Mouse (Mus musculus) liver, embryonic 16.5 days (tissue): Measurements from ENCODE around the gene Cd93. TPM values are rescaled to one million over a fixed set of nuclear protein-coding genes. Genes with fewer than 3 reads are reported as not detected.

Experiments
- ATAC-seq: fragments of 200-750 bp; cut with Nextera tagmentation; 2 replicates; pipeline ENCODE4 v1.8.0; 2017; ENCODE audit warnings: low read depth, mild to moderate bottlenecking, moderate number of reproducible peaks, moderate library complexity
- H3K27ac ChIP-seq: fragments of 300-500 bp; sonication (generic); 2 replicates; pipeline ENCODE4 v1.5.1; 2014; ENCODE audit warnings: mild to moderate bottlenecking, low read length
- H3K27me3 ChIP-seq: fragments of 300-500 bp; sonication (generic); 2 replicates; pipeline ENCODE4 v1.6.1; 2014; ENCODE audit warnings: low read depth, low read length, mixed read lengths; ENCODE audit not compliant: control insufficient read depth, insufficient read depth
- H3K36me3 ChIP-seq: fragments of 300-500 bp; sonication (generic); 2 replicates; pipeline ENCODE4 v1.6.1; 2014; ENCODE audit warnings: mild to moderate bottlenecking; ENCODE audit not compliant: control insufficient read depth, insufficient read depth
- H3K4me1 ChIP-seq: fragments of 300-500 bp; sonication (generic); 2 replicates; pipeline ENCODE4 v1.6.1; 2014; ENCODE audit warnings: low read depth, low read length, mixed read lengths; ENCODE audit not compliant: control insufficient read depth
- H3K4me2 ChIP-seq: fragments of 300-500 bp; sonication (generic); 2 replicates; pipeline ENCODE4 v1.6.1; 2014; ENCODE audit warnings: low read depth, low read length, mixed read lengths
- H3K4me3 ChIP-seq: fragments of 300-500 bp; sonication (generic); 2 replicates; pipeline ENCODE4 v1.5.1; 2014; ENCODE audit warnings: low read depth, mild to moderate bottlenecking, low read length
- H3K9ac ChIP-seq: fragments of 300-500 bp; sonication (generic); 2 replicates; pipeline ENCODE4 v1.6.1; 2014; ENCODE audit warnings: low read depth, low read length
- H3K9me3 ChIP-seq: fragments of 300-500 bp; sonication (generic); replicated peaks from 2 replicates; pipeline ENCODE4 v1.6.1; 2016; ENCODE audit warnings: low read length; ENCODE audit not compliant: control insufficient read depth
- WGBS: fragments of 180-500 bp; shearing (Covaris S2); extraction: QIAGEN DNeasy Blood & Tissue Kit; methylation state at CpG from one replicate; pipeline ENCODE4 v1.1.7; 2014; ENCODE audit not compliant: insufficient replicate concordance; 5-methylcytosine and 5-hydroxymethylcytosine counted together
- polyA plus RNA-seq: library from polyadenylated mRNA; unstranded; fragments of >200 nt; fragmentation: Nextera tagmentation; extraction: Ambion mirVana; gene quantifications from 2 replicates; pipeline ENCODE4 v1.2.1, GENCODE M21; 2015

Cd93 gene
- polyA plus RNA-seq, 1 experiment from 2014 or later: 2.5 TPM

- Histone ChIP-seq H3K9me3 (no peaks in the 10 kb centered on the region), H3K27me3 (peaks cover 24% of the 10 kb centered on the region), H3K4me1 (peaks cover 6% of the 10 kb centered on the region), H3K4me3 (no peak overlapping the region), H3K4me2 (no peak overlapping the region), H3K9ac (no peak overlapping the region), H3K27ac (no peak overlapping the region), H3K36me3 (no peaks in the 10 kb centered on the region)
- 52% methylated on average over 1 of the region's 1 CpGs for WGBS
- no peak for ATAC-seq
Measured at GRCm38 (mm10) chr2:148409821-148410220, 33.5 kb downstream of the Cd93 start.

GRCm38 (mm10) chr2:148409141-148409540 is 34.2 kb downstream of the Cd93 start:
- Histone ChIP-seq H3K4me1 (peaks cover 6% of the 10 kb centered on the region), H3K4me2 (0 out of 2 replicates have a peak overlapping the region, but pooled peaks have one; percentile 1), H3K9ac (no peak overlapping the region), H3K36me3 (no peaks in the 10 kb centered on the region), H3K27me3 (peaks cover 24% of the 10 kb centered on the region), H3K27ac (no peak overlapping the region), H3K4me3 (no peak overlapping the region), H3K9me3 (no peaks in the 10 kb centered on the region)
- peak; percentile 59; the same call in 1 of the 2 replicates for ATAC-seq
- 4% methylated on average over 9 of the region's 9 CpGs for WGBS

GRCm38 (mm10) chr2:148408761-148409120 is 34.6 kb downstream of the Cd93 start:
- H3K9me3 ChIP-seq: no peaks in the 10 kb centered on the region
- peaks cover 24% of the 10 kb centered on the region for H3K27me3 ChIP-seq
- H3K4me1 ChIP-seq: peaks cover 6% of the 10 kb centered on the region
- ATAC-seq: no peak
- no peaks in the 10 kb centered on the region for H3K36me3 ChIP-seq
- no peak overlapping the region; the same call in 1 of the 2 replicates for H3K4me3 ChIP-seq
- 7% methylated on average over 6 of the region's 6 CpGs for WGBS
- H3K27ac ChIP-seq: no peak overlapping the region
- no peak overlapping the region for H3K9ac ChIP-seq
- H3K4me2 ChIP-seq: peak overlapping the region; percentile 57; the same call in 1 of the 2 replicates

- under 1% methylated on average over 35 of the region's 35 CpGs for WGBS
- peak within 1 kb of the TSS; percentile 28; the same call in 1 of the 2 replicates for H3K9ac ChIP-seq
- peak within 1 kb of the TSS; percentile 50 for H3K4me3 ChIP-seq
- no peaks in the 10 kb centered on the region for H3K36me3 ChIP-seq
- H3K27me3 ChIP-seq: peaks cover 24% of the 10 kb centered on the region
- H3K9me3 ChIP-seq: no peaks in the 10 kb centered on the region
- peak; percentile 65 for ATAC-seq
- H3K4me2 ChIP-seq: peak within 1 kb of the TSS; percentile 57
- H3K27ac ChIP-seq: 0 out of 2 replicates have a peak within 1 kb of the TSS, but pooled peaks have one; percentile 24
- peaks cover 6% of the 10 kb centered on the region for H3K4me1 ChIP-seq
Measured at GRCm38 (mm10) chr2:148407870-148408760, 35.2 kb downstream of the Cd93 start, which contains the start of gene Thbd. Gene Thbd, minus strand, starts transcription at chr2:148408188.

GRCm38 (mm10) chr2:148406971-148407869 is 36.1 kb downstream of the Cd93 start:
- Histone ChIP-seq H3K4me2 (peak overlapping the region; percentile 57), H3K36me3 (no peaks in the 10 kb centered on the region), H3K4me1 (peaks cover 6% of the 10 kb centered on the region), H3K27me3 (peaks cover 24% of the 10 kb centered on the region), H3K9ac (peak overlapping the region; percentile 28; the same call in 1 of the 2 replicates), H3K9me3 (no peaks in the 10 kb centered on the region), H3K4me3 (peak overlapping the region; percentile 50), H3K27ac (0 out of 2 replicates have a peak overlapping the region, but pooled peaks have one; percentile 24)
- peak; percentile 24; the same call in 1 of the 2 replicates for ATAC-seq
- WGBS: 2% methylated on average over 55 of the region's 55 CpGs

DNA sequence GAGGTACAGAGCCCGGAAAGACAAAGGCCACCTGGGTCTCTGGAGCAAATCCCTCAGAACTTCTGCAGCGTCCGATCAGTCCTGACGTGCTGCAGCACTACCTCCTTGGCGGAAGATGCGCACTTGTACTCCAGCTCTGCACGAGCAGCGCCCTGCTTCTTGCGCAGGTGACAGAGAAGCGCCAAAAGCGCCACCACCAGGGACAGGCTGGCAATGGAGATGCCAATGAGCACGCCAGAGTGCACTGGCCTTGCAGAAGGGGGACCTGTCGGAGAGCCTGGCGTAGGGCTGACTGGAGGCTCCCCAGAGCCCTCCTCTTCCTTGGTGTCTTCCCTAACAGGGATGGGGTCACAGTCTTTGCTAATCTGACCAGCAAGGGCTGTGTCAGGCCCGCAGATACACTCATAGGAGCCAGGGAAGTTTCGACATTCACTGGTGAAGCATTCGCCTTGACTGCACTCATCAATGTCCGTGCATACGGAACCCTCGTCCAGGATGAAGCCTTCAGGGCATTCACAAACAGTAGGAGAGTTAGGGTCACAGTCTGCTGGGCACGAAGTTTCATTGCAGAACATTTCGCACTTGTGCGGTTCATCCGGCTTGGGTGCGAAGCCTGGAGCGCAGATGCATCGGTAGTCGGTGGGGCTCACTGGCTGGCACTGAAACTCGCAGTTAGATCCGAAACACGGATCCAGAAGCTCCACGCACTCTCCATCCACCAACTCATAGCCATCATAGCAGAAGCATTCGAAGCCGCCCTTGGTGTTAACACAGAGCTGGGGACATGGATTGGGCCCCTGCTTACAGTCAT is 37.0 kb downstream of the Cd93 start:
- Histone ChIP-seq H3K27ac (no peak overlapping the region), H3K27me3 (peaks cover 24% of the 10 kb centered on the region), H3K36me3 (no peaks in the 10 kb centered on the region), H3K9me3 (no peaks in the 10 kb centered on the region), H3K4me2 (peak overlapping the region; percentile 57), H3K4me1 (peaks cover 6% of the 10 kb centered on the region), H3K4me3 (peak overlapping the region; percentile 50), H3K9ac (no peak overlapping the region)
- WGBS: 11% methylated on average over 34 of the region's 34 CpGs
- 0 out of 2 replicates have a peak, but pooled peaks have one; percentile 12 for ATAC-seq

GRCm38 (mm10) chr2:148404906-148405305 is 38.5 kb downstream of the Cd93 start:
- Histone ChIP-seq H3K9ac (no peak overlapping the region), H3K4me3 (no peak overlapping the region), H3K27me3 (peaks cover 24% of the 10 kb centered on the region), H3K4me1 (peaks cover 6% of the 10 kb centered on the region), H3K4me2 (no peak overlapping the region), H3K27ac (no peak overlapping the region), H3K9me3 (no peaks in the 10 kb centered on the region), H3K36me3 (no peaks in the 10 kb centered on the region)
- WGBS: 55% methylated on average over 5 of the region's 5 CpGs
- no peak for ATAC-seq

DNA sequence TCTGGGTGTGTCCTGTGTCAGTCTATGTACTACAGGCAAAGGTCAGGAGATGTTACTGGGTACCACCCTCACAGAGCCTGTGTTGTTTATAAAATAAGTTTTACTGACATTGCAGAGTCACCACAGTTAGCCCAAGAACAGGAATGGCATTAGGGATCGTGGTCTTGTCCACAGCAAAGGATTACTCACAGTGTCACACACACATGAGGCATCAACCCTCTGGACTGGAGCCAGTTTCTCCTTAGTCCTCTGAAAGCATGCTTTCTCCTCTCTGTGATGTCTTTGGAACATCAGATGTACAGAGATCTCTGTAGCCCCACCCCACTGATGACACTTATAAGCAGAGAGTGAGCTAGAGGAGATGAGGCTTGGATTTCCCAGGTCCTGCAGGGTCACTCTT is 41.1 kb downstream of the Cd93 start:
- Histone ChIP-seq H3K9ac (no peak overlapping the region), H3K9me3 (no peaks in the 10 kb centered on the region), H3K27me3 (peaks cover 14% of the 10 kb centered on the region), H3K36me3 (no peaks in the 10 kb centered on the region), H3K27ac (no peak overlapping the region), H3K4me3 (no peak overlapping the region), H3K4me1 (peaks cover 2% of the 10 kb centered on the region), H3K4me2 (no peak overlapping the region)
- ATAC-seq: no peak
- WGBS: 53% methylated on average over 1 of the region's 1 CpGs
